Mouse (Mus musculus) urinary bladder, adult 18-20 months (tissue): ENCODE measurements around the gene Tnrc6b.
"Not testable (repeated sequence)": the region's sequence is repeated elsewhere in the genome, so short reads cannot be mapped to it uniquely, and the experiment has no call there.

Experiments
- DNase-seq, 2 experiments: peaks; one replicate each; pipeline ENCODE4 v3.0.0; 2022; ENCODE audit warnings: low spot score in 2 of 2, mixed read lengths in 2 of 2

The Tnrc6b gene

DNA sequence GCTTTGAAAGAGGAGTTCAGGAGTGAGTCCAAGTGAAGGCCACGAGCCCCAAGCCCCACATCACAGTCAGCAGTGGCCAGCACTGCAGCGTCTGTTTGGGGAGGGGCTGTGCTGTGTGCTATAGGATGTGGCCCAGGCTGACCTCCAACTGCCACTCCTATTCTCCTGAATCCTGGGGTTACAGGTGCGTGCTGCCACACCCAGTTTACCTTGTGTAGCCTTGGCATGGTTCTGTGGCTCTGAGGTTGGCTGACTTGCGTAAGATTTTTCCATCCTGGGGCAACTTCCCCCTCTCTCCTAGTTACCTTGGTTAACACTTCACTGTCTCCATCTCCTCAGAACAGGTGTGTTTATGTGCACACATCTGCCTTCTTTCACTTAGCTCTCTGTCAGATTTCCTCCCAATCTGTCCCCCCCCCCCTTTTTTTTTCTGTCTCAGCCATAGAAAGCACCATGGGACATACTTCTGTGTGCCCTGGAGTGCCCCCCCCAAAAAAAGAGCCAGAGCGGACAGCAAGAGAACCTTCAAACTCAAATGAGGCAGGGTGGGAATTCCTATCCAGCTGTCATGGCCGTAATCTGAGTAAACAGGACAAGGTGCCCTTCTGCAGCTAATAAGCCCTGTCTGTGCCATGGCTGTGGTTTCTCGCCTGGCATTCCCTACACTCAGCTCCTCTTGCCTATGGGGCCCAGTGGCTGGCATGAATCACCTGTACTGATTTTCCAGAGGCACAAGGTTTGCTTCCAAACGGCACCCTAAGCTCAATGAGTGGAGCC is 9.4 kb upstream of the Tnrc6b start:
- peak in 1 of 2 experiments; percentile 24 for DNase-seq

GRCm38 (mm10) chr15:80702910-80703309 is 8.2 kb upstream of the Tnrc6b start:
- DNase-seq = no peak

DNA sequence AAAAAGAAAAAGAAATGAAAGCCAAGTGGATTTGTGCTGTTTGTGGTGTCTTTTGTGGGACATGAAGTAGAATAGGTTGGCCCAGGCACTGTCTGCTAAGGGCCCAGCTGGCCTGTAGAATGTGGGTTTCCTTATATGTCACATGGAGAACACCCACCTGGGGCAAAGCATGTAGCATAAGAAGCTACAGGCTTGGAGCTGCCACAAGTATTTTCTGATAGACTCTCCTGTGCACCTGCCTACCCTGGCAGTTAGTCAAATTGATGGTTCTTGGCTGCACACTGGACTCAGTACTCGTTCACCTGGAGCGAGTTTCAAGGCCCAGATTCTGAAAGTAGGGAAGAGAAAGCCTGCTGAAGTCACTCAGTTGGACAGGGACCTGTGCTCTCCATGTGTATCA is 7.6 kb upstream of the Tnrc6b start:
- no peak for DNase-seq

- peak in 1 of 2 experiments; percentile 73 for DNase-seq
Measured at GRCm38 (mm10) chr15:80704267-80704666, 6.8 kb upstream of the Tnrc6b start.

DNA sequence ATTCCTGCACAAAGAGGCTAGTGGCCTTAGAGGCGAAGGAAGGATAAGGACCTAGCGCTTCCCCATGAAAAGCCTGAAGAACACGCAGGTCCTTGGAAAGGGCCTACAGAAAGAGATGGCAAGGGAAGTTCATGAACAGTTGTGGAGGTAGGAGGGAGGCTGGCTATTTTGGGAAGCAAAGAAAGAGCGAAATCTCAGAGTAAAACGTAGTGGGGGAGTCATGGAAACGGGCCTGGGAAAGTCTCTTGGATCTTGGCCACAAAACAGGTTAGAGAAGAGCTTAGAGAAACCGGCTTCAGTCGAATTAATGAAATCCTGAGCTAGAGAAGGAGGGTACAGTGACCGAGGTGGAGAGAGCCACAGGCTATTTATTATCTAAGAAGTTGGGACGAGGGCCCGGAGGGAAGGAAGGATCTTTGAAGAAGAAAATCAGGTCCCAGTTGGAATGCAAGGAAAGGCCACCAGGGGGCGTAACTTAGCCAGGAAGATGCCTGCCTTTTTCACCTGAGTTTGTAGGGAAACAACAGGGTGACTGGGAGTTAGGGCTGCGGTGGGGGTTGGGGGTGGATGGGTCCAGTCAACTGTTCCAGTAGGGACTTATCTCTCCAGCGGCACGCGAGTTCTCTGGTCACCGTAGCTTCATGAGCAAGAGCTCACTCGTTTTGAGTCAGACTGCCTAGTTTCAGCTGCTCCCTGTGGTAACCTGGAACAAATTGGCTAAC is 5.1 kb upstream of the Tnrc6b start:
- peak; percentile 47 to 78 for DNase-seq

DNA sequence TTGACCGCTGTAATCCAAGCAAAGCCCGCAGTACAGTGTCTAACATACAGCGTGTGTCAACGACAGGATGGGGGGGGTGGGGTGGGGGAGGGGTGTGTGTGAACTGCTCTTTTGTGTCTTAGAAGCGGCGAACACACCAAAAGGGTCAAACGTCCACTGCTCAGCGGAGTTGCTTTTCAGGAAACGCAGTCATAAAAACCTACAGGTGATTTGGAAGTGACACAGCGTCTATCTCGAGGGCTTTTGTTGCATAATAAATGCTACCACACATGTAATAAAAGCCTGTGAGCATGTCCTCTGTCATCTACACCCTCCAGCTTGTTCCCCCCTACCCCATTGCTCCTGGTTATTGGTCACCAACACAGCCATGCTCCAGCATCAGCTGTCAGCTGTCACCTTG is 4.5 kb upstream of the Tnrc6b start:
- DNase-seq = no peak

DNA sequence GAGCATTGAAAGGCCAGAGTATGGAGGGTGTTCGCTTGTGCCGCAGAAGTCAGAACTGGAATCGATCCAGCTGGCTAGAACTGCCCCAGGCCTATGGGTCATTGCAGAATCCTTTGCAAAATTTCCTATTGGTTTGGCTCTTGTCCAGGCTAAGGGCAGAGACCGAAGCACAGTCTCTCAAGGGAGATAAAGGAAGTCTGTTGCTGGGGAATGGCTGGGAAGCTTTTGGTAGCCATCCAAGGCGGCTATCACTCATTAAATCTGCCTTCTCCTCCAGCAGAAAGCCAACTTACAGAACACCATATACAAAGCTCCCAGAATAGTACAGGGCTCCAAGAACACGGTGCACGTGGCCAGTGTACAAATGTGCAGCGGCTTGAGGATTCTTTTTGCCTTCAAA is 4.0 kb upstream of the Tnrc6b start:
- no peak for DNase-seq

GRCm38 (mm10) chr15:80709593-80709992 is 1.5 kb upstream of the Tnrc6b start:
- no peak for DNase-seq

- DNase-seq = no peak
Measured at GRCm38 (mm10) chr15:80710257-80710607, 881 bp upstream of the Tnrc6b start.

DNA sequence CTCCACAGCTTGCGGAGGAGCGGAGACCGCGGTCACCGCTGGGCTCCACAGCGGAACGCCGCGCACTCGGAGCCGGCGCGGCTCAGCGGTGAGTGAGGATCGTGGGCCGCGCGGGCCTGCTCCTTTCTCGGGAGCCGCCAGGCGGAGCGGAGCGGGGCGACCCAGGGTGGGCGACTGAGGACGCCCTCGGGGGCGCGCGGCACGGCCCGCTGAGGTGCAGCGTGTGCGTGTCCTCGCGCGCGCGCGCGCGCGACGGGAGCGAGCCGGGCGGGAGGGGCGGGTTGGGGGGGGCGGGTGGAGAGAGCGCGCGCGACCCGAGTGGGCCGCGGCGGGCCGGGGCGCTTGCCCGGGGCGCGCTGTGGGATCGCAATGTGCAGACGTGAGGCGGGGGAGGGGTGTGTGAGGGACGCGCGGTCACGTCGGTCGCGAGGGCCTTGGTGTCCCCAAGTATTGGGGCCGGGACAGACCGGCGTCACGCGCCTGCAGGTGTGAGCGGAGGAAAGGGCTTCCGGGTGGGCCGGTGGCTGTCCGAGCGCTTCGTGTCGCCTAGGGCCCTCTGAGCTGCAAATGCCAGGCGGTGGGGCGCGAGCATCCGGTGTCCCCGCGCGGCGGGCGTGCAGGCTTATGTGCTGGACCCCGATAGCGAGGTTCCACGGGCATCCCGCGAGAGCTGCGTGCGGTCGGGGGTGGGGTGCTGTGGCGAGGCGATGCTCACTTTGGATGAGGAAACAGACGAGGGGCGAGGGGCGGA is 463 bp downstream of the Tnrc6b start:
- DNase-seq = peak in 1 of 2 experiments; percentile 26

- no peak for DNase-seq
Measured at GRCm38 (mm10) chr15:80714299-80714698, 3.2 kb downstream of the Tnrc6b start.

- DNase-seq = no peak
Measured at GRCm38 (mm10) chr15:80716631-80717135, 5.6 kb downstream of the Tnrc6b start.

- no peak for DNase-seq
Measured at GRCm38 (mm10) chr15:80717431-80717830, 6.3 kb downstream of the Tnrc6b start.

GRCm38 (mm10) chr15:80720249-80720648 is 9.1 kb downstream of the Tnrc6b start:
- DNase-seq = peak in 1 of 2 experiments; percentile 31

DNA sequence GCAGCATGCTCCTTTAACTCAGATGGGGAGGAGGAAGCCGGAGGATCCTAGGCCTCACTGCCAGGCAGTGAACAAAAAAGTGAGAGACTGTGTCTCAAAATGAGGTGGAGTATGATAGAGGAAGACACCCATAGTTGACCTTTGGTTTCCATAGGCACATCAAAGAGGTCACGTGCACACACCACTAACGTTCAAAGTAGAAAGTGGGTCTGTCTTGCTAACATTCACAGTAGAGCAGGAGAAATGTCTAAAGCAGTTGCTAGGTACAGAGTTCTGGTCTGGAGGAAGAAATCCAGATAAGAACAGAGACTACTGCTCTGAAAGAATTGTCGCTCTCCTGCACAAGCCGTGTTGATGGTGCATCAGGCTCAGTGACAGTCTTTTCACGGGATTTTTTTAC is 10.7 kb downstream of the Tnrc6b start:
- DNase-seq = no peak

DNA sequence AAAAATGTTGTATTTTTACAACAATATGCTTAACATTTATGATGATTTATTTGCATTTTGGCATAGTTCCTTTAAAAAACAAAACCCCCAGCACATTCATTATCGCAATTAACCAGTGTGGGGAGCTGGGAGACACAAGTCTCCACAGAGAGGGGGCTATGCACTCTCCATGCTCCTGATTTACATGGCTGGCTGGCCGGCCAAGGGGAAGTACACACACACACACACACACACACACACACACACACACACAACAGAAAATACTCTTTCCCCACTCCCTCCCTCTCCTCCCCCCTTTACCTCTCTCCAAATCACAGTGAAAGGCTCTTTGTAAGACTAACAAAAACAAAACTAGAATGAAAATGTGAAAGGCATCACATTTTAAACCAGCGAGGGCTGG is 11.3 kb downstream of the Tnrc6b start:
- DNase-seq = no peak

GRCm38 (mm10) chr15:80729477-80729876 is 18.4 kb downstream of the Tnrc6b start:
- no peak for DNase-seq

DNA sequence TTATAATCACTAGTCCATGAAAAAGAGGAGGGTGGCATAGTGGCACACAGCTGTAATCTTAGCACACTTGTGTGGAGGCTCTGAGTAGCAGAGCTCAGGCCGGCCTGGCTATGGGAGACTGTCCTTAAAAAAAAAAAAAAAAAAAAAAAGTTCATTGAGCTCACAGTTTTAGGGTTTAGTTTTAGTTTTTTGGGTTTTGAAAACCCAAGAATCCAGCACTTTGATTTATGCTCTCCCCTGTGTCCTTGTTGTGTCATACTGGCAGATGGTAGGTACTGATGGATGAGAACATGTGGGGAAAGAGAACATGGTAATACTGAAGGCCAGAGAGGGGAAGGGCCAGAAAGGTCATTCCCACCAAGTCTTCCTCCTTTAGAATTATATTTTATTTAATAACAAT is 19.9 kb downstream of the Tnrc6b start:
- no peak for DNase-seq

- DNase-seq = no peak
Measured at GRCm38 (mm10) chr15:80731511-80731910, 20.4 kb downstream of the Tnrc6b start.

DNA sequence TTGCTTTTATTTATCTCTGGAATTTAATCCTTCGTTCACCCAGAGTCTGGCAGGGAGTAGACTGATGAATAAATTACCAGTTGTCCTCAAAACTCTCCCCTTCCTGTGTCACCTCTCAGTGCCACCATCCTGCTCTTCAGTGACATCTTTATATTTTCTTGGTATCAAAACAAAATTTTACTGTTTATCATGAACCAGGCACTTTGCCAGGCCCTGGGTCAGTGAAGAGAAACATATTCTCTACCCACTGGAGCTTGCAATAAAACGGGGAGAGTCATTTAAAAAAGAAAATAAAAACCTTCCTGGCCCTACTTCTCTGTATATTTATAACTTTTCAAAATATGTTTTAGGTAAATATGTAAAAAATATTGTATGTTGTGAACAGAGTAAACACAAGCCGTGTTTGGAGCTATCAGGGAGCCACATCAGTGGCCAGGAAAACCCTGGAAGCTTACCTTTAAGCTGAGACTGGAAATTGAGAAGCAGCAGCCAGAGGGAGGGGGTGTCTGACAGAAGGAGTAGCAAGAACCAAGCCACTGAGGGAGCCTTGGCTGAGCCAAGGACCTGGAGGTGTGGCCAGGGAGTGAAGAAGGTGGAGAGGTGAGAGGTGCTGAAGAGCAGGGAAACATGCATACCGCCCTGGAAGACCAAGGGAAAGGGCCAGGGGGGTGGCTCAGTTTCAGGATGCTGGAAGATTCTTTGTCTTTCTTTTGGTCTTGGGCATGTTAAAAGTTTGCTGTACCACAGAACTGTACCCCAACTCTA is 21.3 kb downstream of the Tnrc6b start:
- DNase-seq = no peak

GRCm38 (mm10) chr15:80735300-80735699 is 24.2 kb downstream of the Tnrc6b start:
- no peak for DNase-seq

DNA sequence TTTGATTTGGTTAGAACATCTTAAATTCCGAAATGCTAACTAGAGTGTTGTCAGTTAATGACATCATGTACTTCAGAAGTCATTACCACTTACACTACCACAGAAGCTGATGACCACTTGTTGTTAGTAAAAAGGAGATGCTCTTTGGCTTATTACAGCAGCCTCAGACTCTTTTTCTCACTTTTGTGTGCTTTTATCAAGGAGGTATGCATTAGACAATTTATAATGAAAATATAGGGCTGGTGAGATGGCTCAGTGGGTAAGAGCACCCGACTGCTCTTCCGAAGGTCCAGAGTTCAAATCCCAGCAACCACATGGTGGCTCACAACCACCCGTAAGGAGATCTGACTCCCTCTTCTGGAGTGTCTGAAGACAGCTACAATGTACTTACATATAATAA is 24.6 kb downstream of the Tnrc6b start:
- not testable (repeated sequence) for DNase-seq
